28 mouse cellular contexts compared by ENCODE assay signal in the genomic region with DNA sequence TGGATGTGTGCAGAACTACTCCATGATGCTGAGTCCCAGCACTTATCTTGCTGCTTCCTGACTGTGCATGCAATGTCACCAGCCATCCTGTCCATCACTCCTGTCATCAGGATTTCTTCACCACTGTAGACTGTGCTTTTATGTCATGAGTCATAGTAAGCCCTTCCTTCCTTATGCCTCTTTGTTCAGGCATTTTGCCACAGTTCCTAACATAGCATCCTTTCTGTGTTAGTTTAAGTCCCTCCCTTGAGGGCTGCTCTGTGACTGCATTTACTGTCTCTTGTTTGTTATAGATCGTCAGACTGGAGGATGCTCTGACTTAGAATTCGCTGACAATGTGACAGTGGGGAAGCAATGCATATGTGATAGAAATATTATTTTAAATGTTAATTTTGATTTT.
"Had no signal": no experiment of that assay in that cellular context is flagged by ENCODE, and none has a peak within 500 bp of the region (broad histone marks: within the 10 kb centered on the region; RNA-seq: fewer than 3 reads in every experiment).

No protein-coding gene starts in this region.

- ATAC-seq: forebrain, embryonic 13.5 days; forebrain, embryonic 14.5 days; forebrain, embryonic 15.5 days; forebrain, embryonic 16.5 days had no signal

- H3K4me1 ChIP-seq: embryonic facial prominence, embryonic 10.5 days; embryonic facial prominence, embryonic 12.5 days; embryonic facial prominence, embryonic 13.5 days; embryonic facial prominence, embryonic 15.5 days; forebrain, embryonic 10.5 days; forebrain, embryonic 13.5 days; forebrain, embryonic 15.5 days; heart, embryonic 10.5 days had no signal

- H3K4me2 ChIP-seq: embryonic facial prominence, embryonic 12.5 days; embryonic facial prominence, embryonic 13.5 days; embryonic facial prominence, embryonic 15.5 days; forebrain, embryonic 13.5 days; forebrain, embryonic 15.5 days; heart, embryonic 11.5 days had no signal

- H3K36me3 ChIP-seq: embryonic facial prominence, embryonic 10.5 days; embryonic facial prominence, embryonic 12.5 days; embryonic facial prominence, embryonic 13.5 days; embryonic facial prominence, embryonic 15.5 days; forebrain, embryonic 10.5 days; forebrain, embryonic 15.5 days; heart, embryonic 10.5 days had no signal

- H3K27me3 ChIP-seq: embryonic facial prominence, embryonic 12.5 days; embryonic facial prominence, embryonic 13.5 days; embryonic facial prominence, embryonic 15.5 days; forebrain, embryonic 13.5 days; forebrain, embryonic 15.5 days had no signal

- DNase-seq: cerebellum, adult 8-10 months; cerebellum, adult 9-10 months; cerebellum, adult 9-11 months; cerebellum, postnatal 10 days; cerebellum, postnatal 14 days; cerebellum, postnatal 25 days; cerebellum, postnatal 36 days; embryo, embryonic 11 days; gastrocnemius, adult 2 months; gastrocnemius, postnatal 10 days; gastrocnemius, postnatal 14 days; gastrocnemius, postnatal 25 days; gastrocnemius, postnatal 36 days; heart, adult 11 months; heart, adult 18-20 months; heart, adult 2 months had no signal

- H3K9ac ChIP-seq: embryonic facial prominence, embryonic 12.5 days; embryonic facial prominence, embryonic 13.5 days; embryonic facial prominence, embryonic 15.5 days; forebrain, embryonic 13.5 days; forebrain, embryonic 15.5 days had no signal

- H3K27ac ChIP-seq: embryonic facial prominence, embryonic 10.5 days; embryonic facial prominence, embryonic 12.5 days; embryonic facial prominence, embryonic 13.5 days; embryonic facial prominence, embryonic 15.5 days; forebrain, embryonic 10.5 days; forebrain, embryonic 13.5 days; forebrain, embryonic 15.5 days; gastrocnemius, adult 2 months; heart, adult 2 months; heart, embryonic 10.5 days had no signal

- H3K4me3 ChIP-seq: embryonic facial prominence, embryonic 10.5 days; embryonic facial prominence, embryonic 12.5 days; embryonic facial prominence, embryonic 13.5 days; embryonic facial prominence, embryonic 15.5 days; erythroblast, embryonic 14.5 days; forebrain, embryonic 10.5 days; forebrain, embryonic 13.5 days; forebrain, embryonic 15.5 days; gastrocnemius, adult 2 months; heart, adult 2 months; heart, embryonic 10.5 days had no signal

- H3K9me3 ChIP-seq: embryonic facial prominence, embryonic 10.5 days; embryonic facial prominence, embryonic 12.5 days; embryonic facial prominence, embryonic 13.5 days; embryonic facial prominence, embryonic 15.5 days; forebrain, embryonic 10.5 days; forebrain, embryonic 13.5 days; forebrain, embryonic 15.5 days; heart, embryonic 10.5 days had no signal
